Mouse (Mus musculus): Measurements from ENCODE around the gene Gstm1. TPM values are rescaled to one million over a fixed set of nuclear protein-coding genes. Genes with fewer than 3 reads are reported as not detected.

Gstm1 gene
- polyA plus RNA-seq, 1 experiment from 2014 or later: 113 TPM

DNA sequence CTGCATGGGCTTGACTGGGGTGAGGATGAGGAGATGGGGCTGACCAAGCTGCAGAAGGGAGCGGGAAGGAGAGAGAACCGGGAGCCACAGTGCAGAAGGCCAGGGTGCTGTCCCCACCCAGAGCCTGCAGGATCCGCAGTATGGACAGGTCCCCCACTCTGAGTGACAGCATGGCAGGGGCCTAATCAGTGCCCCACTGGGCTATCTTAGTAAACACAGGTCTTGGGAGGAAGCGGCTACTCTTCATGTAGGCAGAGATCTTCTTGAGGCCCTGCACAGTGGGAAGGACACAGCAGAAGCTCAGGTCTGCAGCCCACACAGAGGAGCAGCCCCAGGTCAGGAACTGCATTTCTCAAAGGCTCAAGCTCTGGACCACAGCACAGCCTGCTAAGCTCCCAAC, 53.7 kb downstream of the Gstm1 start:
- H3K27me3 ChIP-seq (ENCODE audit: control insufficient read depth, insufficient read depth, low read length): no peaks in the 10 kb centered on the region
- H3K4me3 ChIP-seq (ENCODE audit: low read length): no peak overlapping the region
- no peaks in the 10 kb centered on the region for H3K9me3 ChIP-seq (replicated peaks; ENCODE audit: control insufficient read depth, low read length)
- WGBS: 81% methylated on average over 4 of the region's 4 CpGs
- H3K27ac ChIP-seq (ENCODE audit: low read length): no peak overlapping the region
- H3K36me3 ChIP-seq (ENCODE audit: control insufficient read depth, insufficient read depth): no peaks in the 10 kb centered on the region
- H3K4me1 ChIP-seq (ENCODE audit: control insufficient read depth, insufficient read depth, low read length): 0 out of 2 replicates have a peak, but pooled peaks cover 2% of the 10 kb centered on the region
- H3K9ac ChIP-seq (ENCODE audit: low read length): no peak overlapping the region
- H3K4me2 ChIP-seq (ENCODE audit: low read depth, low read length): no peak overlapping the region
- no peak for ATAC-seq (replicated peaks; ENCODE audit: extremely low read depth, insufficient read depth, low FRiP score)

Other genes with a start within 250 kb of the Gstm1 start
- 0.64 TPM in 1 of 2 replicates, not detected in the other for gene Eps8l3, start 140.7 kb downstream of the Gstm1 start, polyA plus RNA-seq (2015; fragmentation: Nextera tagmentation; extraction: Ambion mirVana)
- 118 and 121 TPM in 2 replicates for gene Gstm5, start 122.2 kb downstream of the Gstm1 start, polyA plus RNA-seq (2015; fragmentation: Nextera tagmentation; extraction: Ambion mirVana)
- 26.8 and 28.1 TPM in 2 replicates for gene Gstm7, start 86.2 kb downstream of the Gstm1 start, polyA plus RNA-seq (2015; fragmentation: Nextera tagmentation; extraction: Ambion mirVana)
- 11.7 and 12.2 TPM in 2 replicates for gene Gstm6, start 74.2 kb downstream of the Gstm1 start, polyA plus RNA-seq (2015; fragmentation: Nextera tagmentation; extraction: Ambion mirVana)
- gene Gstm3, start 48.7 kb downstream of the Gstm1 start, polyA plus RNA-seq (2015; fragmentation: Nextera tagmentation; extraction: Ambion mirVana): 0.12 and 0.22 TPM in 2 replicates
- 79.3 and 81.3 TPM in 2 replicates for gene Gstm2, start 31.5 kb downstream of the Gstm1 start, polyA plus RNA-seq (2015; fragmentation: Nextera tagmentation; extraction: Ambion mirVana)
- 16.6 and 17.6 TPM in 2 replicates for gene Gstm4, start 26.9 kb upstream of the Gstm1 start, polyA plus RNA-seq (2015; fragmentation: Nextera tagmentation; extraction: Ambion mirVana)
- gene Ampd2, start 68.7 kb upstream of the Gstm1 start, polyA plus RNA-seq (2015; fragmentation: Nextera tagmentation; extraction: Ambion mirVana): 27.1 and 29.2 TPM in 2 replicates
- gene Gnat2, start 74.8 kb upstream of the Gstm1 start, polyA plus RNA-seq (2015; fragmentation: Nextera tagmentation; extraction: Ambion mirVana): 0.71 and 0.79 TPM in 2 replicates
- 77.0 and 85.5 TPM in 2 replicates for gene Gnai3, start 128.2 kb upstream of the Gstm1 start, polyA plus RNA-seq (2015; fragmentation: Nextera tagmentation; extraction: Ambion mirVana)
- 0.05 and 0.12 TPM in 2 replicates for gene Gpr61, start 136.9 kb upstream of the Gstm1 start, polyA plus RNA-seq (2015; fragmentation: Nextera tagmentation; extraction: Ambion mirVana)
- 2.5 and 3.5 TPM in 2 replicates for gene Amigo1, start 168.4 kb upstream of the Gstm1 start, polyA plus RNA-seq (2015; fragmentation: Nextera tagmentation; extraction: Ambion mirVana)
- gene Cyb561d1, start 183.2 kb upstream of the Gstm1 start, polyA plus RNA-seq (2015; fragmentation: Nextera tagmentation; extraction: Ambion mirVana): 3.2 and 3.5 TPM in 2 replicates
- 7.0 and 7.4 TPM in 2 replicates for gene Atxn7l2, start 193.0 kb upstream of the Gstm1 start, polyA plus RNA-seq (2015; fragmentation: Nextera tagmentation; extraction: Ambion mirVana)
- gene Sypl2, start 208.7 kb upstream of the Gstm1 start, polyA plus RNA-seq (2015; fragmentation: Nextera tagmentation; extraction: Ambion mirVana): 1.8 and 2.3 TPM in 2 replicates
- gene Psma5, start 239.0 kb upstream of the Gstm1 start, polyA plus RNA-seq (2015; fragmentation: Nextera tagmentation; extraction: Ambion mirVana): 193 and 195 TPM in 2 replicates